Mouse (Mus musculus) hindbrain, embryonic 11.5 days (tissue): ENCODE results near the gene Arfgef3. TPM values are rescaled to one million over a fixed set of nuclear protein-coding genes. Genes with fewer than 3 reads are reported as not detected.

ENCODE experiments used
- ATAC-seq: fragments of 200-750 bp; cut with Nextera tagmentation; 2 replicates; pipeline ENCODE4 v1.8.0; 2017; ENCODE audit warnings: mild to moderate bottlenecking, moderate TSS enrichment, moderate library complexity; ENCODE audit not compliant: low FRiP score
- DNase-seq: peaks from one replicate; pipeline ENCODE4 v3.0.0-alpha.2; 2015; ENCODE audit warnings: low spot score
- H3K27ac ChIP-seq: fragments of 300-500 bp; sonication (generic); 2 replicates; pipeline ENCODE4 v1.5.1; 2014; ENCODE audit warnings: mild to moderate bottlenecking, low read depth, low read length
- H3K27me3 ChIP-seq: fragments of 300-500 bp; sonication (generic); 2 replicates; pipeline ENCODE4 v1.6.1; 2014; ENCODE audit warnings: mild to moderate bottlenecking, low read length, moderate library complexity, mixed read lengths; ENCODE audit not compliant: control insufficient read depth, insufficient read depth
- H3K36me3 ChIP-seq: fragments of 300-500 bp; sonication (generic); 2 replicates; pipeline ENCODE4 v1.6.1; 2014; ENCODE audit warnings: mild to moderate bottlenecking, low read length, moderate library complexity, mixed read lengths; ENCODE audit not compliant: control insufficient read depth, insufficient read depth
- H3K4me1 ChIP-seq: fragments of 300-500 bp; sonication (generic); replicated peaks from 2 replicates; pipeline ENCODE4 v1.6.1; 2014; ENCODE audit warnings: low read length, mixed read lengths; ENCODE audit not compliant: control insufficient read depth, insufficient read depth
- H3K4me2 ChIP-seq: fragments of 300-500 bp; sonication (generic); replicated peaks from 2 replicates; pipeline ENCODE4 v1.6.1; 2014; ENCODE audit warnings: mild to moderate bottlenecking, low read depth, low read length
- H3K4me3 ChIP-seq: fragments of 300-500 bp; sonication (generic); 2 replicates; pipeline ENCODE4 v1.5.1; 2014; ENCODE audit warnings: low read depth, low read length
- H3K9ac ChIP-seq: fragments of 300-500 bp; sonication (generic); 2 replicates; pipeline ENCODE4 v1.6.1; 2014; ENCODE audit warnings: low read depth, low read length
- H3K9me3 ChIP-seq: fragments of 300-500 bp; sonication (generic); 2 replicates; pipeline ENCODE4 v1.6.1; 2016; ENCODE audit warnings: low read length; ENCODE audit not compliant: control insufficient read depth
- WGBS: fragments of 180-500 bp; shearing (Covaris S2); extraction: QIAGEN DNeasy Blood & Tissue Kit; methylation state at CpG from one replicate; pipeline ENCODE4 v1.1.7; 2014; 5-methylcytosine and 5-hydroxymethylcytosine counted together
- polyA plus RNA-seq: library from polyadenylated mRNA; unstranded; fragments of >200 nt; fragmentation: Nextera tagmentation; extraction: Ambion mirVana; gene quantifications from 2 replicates; pipeline ENCODE4 v1.2.1, GENCODE M21; 2014

Arfgef3 gene
- polyA plus RNA-seq, 1 experiment from 2014 or later, result 1.9 TPM

GRCm38 (mm10) chr10:18664016-18664415 is 79.7 kb downstream of the Arfgef3 start:
- Histone ChIP-seq H3K4me3 (no peak overlapping the region), H3K9ac (no peak overlapping the region), H3K4me2 (no peak overlapping the region), H3K9me3 (no peaks in the 10 kb centered on the region), H3K27me3 (no peaks in the 10 kb centered on the region), H3K36me3 (no peaks in the 10 kb centered on the region), H3K4me1 (no peaks in the 10 kb centered on the region), H3K27ac (no peak overlapping the region)
- DNase-seq (no peak), ATAC-seq (no peak)
- WGBS, result 86% methylated on average over 2 of the region's 2 CpGs

- H3K4me3 ChIP-seq, result no peak overlapping the region
- no peak overlapping the region for H3K4me2 ChIP-seq
- no peak overlapping the region for H3K27ac ChIP-seq
- no peaks in the 10 kb centered on the region for H3K36me3 ChIP-seq
- no peaks in the 10 kb centered on the region for H3K9me3 ChIP-seq
- WGBS, result 68% methylated on average over 1 of the region's 1 CpGs
- no peaks in the 10 kb centered on the region for H3K4me1 ChIP-seq
- H3K27me3 ChIP-seq, result no peaks in the 10 kb centered on the region
- DNase-seq, result no peak
- H3K9ac ChIP-seq, result no peak overlapping the region
- no peak for ATAC-seq
These were observed 82.0 kb downstream of the Arfgef3 start for GRCm38 (mm10) chr10:18661606-18662220.

GRCm38 (mm10) chr10:18660998-18661397 is 82.8 kb downstream of the Arfgef3 start:
- H3K4me2 ChIP-seq, result no peak overlapping the region
- H3K9me3 ChIP-seq, result no peaks in the 10 kb centered on the region
- no peaks in the 10 kb centered on the region for H3K27me3 ChIP-seq
- ATAC-seq (no peak), DNase-seq (no peak)
- H3K36me3 ChIP-seq, result no peaks in the 10 kb centered on the region
- H3K27ac ChIP-seq, result no peak overlapping the region
- no peaks in the 10 kb centered on the region for H3K4me1 ChIP-seq
- 77% methylated on average over 2 of the region's 2 CpGs for WGBS
- no peak overlapping the region for H3K9ac ChIP-seq
- no peak overlapping the region for H3K4me3 ChIP-seq

DNA sequence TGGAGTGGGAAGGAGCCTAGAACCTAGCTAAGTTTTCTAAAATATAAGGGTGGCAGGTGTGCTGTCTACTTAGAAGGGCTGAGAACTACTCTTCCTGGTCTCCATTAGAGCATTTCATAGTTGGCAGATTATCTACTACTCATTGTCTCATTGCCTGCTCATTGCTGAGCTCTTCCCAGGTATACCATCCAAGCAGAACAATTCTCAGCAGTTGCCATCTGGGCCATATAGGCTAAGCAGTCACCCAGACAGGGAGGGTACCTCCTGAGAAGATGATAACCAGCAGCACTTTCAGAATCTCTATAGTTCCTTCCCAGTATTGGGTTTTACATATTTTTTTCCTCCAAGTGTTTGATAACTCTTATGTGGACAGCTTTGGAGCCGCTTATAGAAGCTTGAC is 86.2 kb downstream of the Arfgef3 start:
- no peak overlapping the region for H3K4me3 ChIP-seq
- 95% methylated on average over 1 of the region's 1 CpGs for WGBS
- DNase-seq (no peak), ATAC-seq (no peak)
- H3K9ac ChIP-seq, result no peak overlapping the region
- H3K4me1 ChIP-seq, result no peaks in the 10 kb centered on the region
- H3K9me3 ChIP-seq, result no peaks in the 10 kb centered on the region
- H3K27me3 ChIP-seq, result no peaks in the 10 kb centered on the region
- no peak overlapping the region for H3K27ac ChIP-seq
- H3K4me2 ChIP-seq, result no peak overlapping the region
- no peaks in the 10 kb centered on the region for H3K36me3 ChIP-seq

GRCm38 (mm10) chr10:18647069-18647468 is 96.7 kb downstream of the Arfgef3 start:
- Histone ChIP-seq H3K27ac (no peak overlapping the region), H3K9me3 (no peaks in the 10 kb centered on the region), H3K27me3 (no peaks in the 10 kb centered on the region), H3K4me1 (no peaks in the 10 kb centered on the region), H3K4me3 (no peak overlapping the region), H3K4me2 (no peak overlapping the region), H3K36me3 (no peaks in the 10 kb centered on the region), H3K9ac (no peak overlapping the region)
- DNase-seq, result no peak
- 83% methylated on average over 1 of the region's 1 CpGs for WGBS
- no peak for ATAC-seq

GRCm38 (mm10) chr10:18646035-18646434 is 97.7 kb downstream of the Arfgef3 start:
- DNase-seq (no peak), ATAC-seq (no peak)
- Histone ChIP-seq H3K9me3 (no peaks in the 10 kb centered on the region), H3K4me3 (no peak overlapping the region), H3K36me3 (no peaks in the 10 kb centered on the region), H3K27ac (no peak overlapping the region), H3K4me1 (no peaks in the 10 kb centered on the region), H3K27me3 (no peaks in the 10 kb centered on the region), H3K4me2 (no peak overlapping the region), H3K9ac (no peak overlapping the region)
- 86% methylated on average over 10 of the region's 10 CpGs for WGBS

- H3K27me3 ChIP-seq, result no peaks in the 10 kb centered on the region
- no peaks in the 10 kb centered on the region for H3K9me3 ChIP-seq
- no peak overlapping the region for H3K4me3 ChIP-seq
- H3K36me3 ChIP-seq, result no peaks in the 10 kb centered on the region
- no peak overlapping the region for H3K27ac ChIP-seq
- ATAC-seq (no peak), DNase-seq (no peak)
- no peaks in the 10 kb centered on the region for H3K4me1 ChIP-seq
- H3K4me2 ChIP-seq, result no peak overlapping the region
- no peak overlapping the region for H3K9ac ChIP-seq
- WGBS, result 100% methylated on average over 1 of the region's 1 CpGs
These were observed 99.4 kb downstream of the Arfgef3 start for GRCm38 (mm10) chr10:18644346-18644745.

- Histone ChIP-seq H3K27me3 (no peaks in the 10 kb centered on the region), H3K9ac (no peak overlapping the region), H3K36me3 (no peaks in the 10 kb centered on the region), H3K4me2 (no peak overlapping the region), H3K9me3 (no peaks in the 10 kb centered on the region), H3K4me1 (no peaks in the 10 kb centered on the region), H3K4me3 (no peak overlapping the region), H3K27ac (no peak overlapping the region)
- WGBS, result 80% methylated on average over 3 of the region's 3 CpGs
- ATAC-seq (no peak), DNase-seq (no peak)
These were observed 100.2 kb downstream of the Arfgef3 start for GRCm38 (mm10) chr10:18643506-18643905.

DNA sequence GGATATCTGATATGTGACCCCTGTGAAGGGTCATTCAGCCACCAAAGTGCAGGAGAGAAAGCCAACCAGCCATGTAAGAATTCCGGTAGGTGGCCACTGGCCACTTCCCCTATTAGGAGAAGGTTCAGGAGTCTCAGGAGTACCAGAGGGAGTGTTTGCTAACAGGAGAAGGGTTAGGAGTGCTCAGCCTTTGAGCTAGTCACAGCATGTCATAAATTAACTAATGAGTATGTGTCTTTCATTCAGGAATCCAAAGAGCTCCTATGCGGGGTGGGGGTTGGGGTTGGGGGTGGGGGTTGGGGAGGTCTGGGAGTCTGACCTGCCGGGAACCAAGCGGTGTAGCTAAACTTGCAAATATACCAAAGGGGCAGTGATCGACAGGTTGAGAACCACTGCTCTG is 100.9 kb downstream of the Arfgef3 start:
- 55% methylated on average over 5 of the region's 5 CpGs for WGBS

More for the DNA sequence above, 100.9 kb downstream of the Arfgef3 start:
- Histone ChIP-seq H3K27ac (no peak overlapping the region), H3K36me3 (no peaks in the 10 kb centered on the region), H3K9me3 (no peaks in the 10 kb centered on the region), H3K4me3 (no peak overlapping the region), H3K9ac (no peak overlapping the region), H3K4me1 (no peaks in the 10 kb centered on the region), H3K4me2 (no peak overlapping the region), H3K27me3 (no peaks in the 10 kb centered on the region)
- no peak for DNase-seq
- no peak for ATAC-seq
